Mouse (Mus musculus) cerebellum, adult 11-12 months (tissue): ENCODE data around the gene Sfxn2.
"Not testable (repeated sequence)": the region's sequence is repeated elsewhere in the genome, so short reads cannot be mapped to it uniquely, and the experiment has no call there.

Experiments used
- DNase-seq: peaks from one replicate; pipeline ENCODE4 v3.0.0; 2022

The Sfxn2 gene

DNA sequence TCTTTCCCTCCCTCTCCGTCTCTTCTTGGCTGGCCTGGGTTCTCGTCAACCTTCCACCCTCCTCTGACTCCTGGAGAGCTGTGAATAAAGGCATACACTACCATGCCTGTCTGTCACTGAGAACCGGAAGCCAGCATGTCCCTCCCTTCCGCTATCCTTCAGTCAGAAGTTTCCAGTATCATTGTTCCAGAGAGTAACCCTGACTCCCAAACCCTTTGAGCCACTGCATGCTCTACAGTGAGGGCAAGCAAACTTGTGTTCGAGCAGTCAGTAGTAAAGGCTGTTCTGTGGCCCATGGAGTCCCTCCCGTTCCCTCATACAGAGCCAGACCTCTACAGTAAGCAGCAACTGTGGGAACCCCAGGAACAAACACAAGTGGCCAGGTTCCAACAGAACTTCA is 25.6 kb upstream of the Sfxn2 start:
- DNase-seq: no peak

DNA sequence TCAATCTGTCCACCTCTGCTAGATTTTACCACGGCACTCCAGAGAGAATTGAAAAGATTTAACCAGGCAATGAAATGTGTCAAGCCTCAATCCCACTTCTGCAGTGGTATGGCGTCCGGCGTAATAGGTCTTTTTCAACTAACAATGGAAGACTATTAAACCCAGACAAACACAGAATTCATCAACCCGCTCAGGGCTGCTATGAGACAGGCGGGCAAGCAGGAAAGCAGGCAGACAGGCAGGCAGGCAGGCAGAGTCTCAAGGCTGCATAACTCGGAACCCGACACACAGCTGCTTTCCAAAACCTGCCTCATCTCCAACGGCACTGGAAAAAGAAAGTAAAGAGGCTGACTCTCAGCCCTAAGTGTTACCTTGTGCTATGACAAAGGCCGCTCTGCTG is 25.1 kb upstream of the Sfxn2 start:
- DNase-seq: no peak

DNA sequence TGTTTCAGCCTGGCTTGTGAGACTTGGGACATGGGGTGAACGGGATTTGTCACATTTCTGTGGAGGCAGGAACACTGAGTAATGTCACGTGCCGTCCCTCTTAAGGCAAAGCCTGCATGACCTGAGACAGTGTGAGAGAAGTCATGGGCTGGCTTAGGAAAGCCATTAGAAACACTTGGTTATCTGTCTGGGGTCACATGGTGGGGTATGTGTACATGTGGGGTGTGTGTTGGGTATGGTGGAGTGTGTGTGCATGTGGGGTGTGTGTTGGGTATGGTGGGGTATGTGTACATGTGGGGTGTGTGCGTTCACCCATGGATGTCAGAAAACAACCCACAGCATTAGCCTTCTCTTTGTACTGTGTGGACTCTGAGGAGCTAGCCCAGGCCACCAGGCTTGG is 22.8 kb upstream of the Sfxn2 start:
- no peak for DNase-seq

DNA sequence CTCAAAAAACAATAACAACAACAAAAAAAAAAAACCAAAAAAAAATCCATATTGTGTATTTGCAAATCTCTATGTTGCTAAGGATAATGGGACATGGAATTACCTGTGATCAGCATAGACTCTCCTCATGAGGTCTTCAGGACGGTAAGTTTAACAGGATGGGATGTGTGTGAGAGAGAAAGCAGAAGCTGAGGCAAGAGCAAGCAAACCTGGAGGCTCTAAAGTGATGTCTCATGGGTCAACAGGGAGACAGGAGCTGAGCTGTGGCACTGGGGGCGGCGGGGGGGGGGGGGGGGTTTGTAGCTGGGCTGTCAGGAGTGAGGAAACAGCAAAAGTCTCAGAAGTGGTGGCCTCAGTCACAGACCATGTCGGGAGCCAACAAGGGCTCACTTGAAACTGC is 20.7 kb upstream of the Sfxn2 start:
- DNase-seq: no peak

DNA sequence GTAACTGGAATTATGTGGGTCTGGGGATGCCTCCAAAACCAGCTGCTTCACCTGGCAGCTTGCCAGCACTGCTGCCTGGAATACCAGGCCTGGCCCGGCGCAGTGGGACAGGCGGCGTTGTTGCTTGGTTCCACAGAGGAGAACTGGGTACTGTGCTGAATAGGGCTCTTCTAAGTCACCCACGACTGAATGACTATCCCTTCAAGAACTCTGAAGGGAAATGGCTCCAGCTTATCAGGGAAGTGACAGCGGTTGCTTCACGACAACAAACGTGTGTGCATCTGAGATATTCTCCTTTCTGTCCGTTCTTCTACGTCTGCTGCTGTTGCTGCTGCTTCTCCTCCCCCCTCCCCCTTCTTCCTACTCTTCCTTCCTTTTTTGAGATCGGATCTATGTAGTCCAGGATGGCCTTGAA is 19.6 kb upstream of the Sfxn2 start:
- no peak for DNase-seq

DNA sequence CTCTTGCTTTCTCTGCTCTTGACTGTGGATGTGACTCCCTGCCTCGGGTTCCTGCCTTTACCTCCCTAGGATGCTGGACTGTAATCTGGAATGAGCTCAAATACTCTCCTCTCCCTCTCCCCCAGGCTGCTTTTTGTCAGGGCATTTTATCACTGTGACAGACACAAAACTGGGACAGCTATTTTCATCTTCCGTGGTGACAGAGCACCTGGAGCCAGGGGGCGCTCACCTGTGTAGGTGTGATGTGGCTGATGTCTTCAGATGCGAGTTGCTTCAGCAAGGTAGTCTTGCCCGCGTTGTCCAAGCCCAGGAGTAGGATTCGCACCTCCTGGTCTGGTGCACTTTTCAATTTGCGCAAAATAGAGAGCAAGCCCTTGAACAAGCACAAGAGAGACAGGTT is 15.2 kb upstream of the Sfxn2 start:
- DNase-seq: no peak

DNA sequence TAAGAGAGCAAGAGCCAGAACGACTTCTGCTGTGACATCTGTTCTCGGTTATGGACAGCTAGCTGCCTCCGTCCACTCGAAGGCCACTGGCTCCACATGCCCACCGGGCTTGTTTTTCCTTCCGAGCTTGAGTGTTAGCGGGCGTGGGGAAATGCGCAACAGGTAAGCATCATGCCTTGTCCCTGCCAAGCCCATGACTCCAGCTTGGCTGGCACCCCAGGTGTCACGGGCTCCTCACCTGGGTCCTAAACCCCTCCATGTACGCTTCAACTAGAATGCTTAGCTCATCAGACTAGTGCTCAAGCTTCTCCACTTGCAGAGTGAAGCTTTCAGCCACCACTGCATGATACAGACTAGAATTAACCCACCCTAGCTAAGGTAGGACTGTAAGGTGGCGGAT is 14.5 kb upstream of the Sfxn2 start:
- peak; percentile 68 for DNase-seq

DNA sequence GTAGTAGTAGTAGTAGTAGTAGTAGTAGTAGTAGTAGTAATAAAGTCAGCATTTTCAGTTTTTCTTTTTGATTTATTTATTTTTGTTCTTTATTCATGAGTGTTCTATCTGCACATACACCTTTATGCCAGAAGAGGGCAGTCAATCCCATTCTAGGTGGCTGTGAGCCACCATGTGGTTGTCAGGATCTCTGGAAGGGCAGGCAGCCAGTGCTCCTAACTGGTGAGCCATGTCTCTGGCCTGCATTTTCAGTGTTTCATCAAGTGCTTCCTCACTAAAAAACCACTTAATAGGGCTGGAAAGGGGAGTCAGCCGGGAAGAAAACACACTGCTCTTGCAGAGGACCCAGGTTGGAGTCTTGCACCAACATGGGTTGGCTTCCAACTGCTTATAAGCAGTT is 11.0 kb upstream of the Sfxn2 start:
- peak; percentile 73 for DNase-seq

DNA sequence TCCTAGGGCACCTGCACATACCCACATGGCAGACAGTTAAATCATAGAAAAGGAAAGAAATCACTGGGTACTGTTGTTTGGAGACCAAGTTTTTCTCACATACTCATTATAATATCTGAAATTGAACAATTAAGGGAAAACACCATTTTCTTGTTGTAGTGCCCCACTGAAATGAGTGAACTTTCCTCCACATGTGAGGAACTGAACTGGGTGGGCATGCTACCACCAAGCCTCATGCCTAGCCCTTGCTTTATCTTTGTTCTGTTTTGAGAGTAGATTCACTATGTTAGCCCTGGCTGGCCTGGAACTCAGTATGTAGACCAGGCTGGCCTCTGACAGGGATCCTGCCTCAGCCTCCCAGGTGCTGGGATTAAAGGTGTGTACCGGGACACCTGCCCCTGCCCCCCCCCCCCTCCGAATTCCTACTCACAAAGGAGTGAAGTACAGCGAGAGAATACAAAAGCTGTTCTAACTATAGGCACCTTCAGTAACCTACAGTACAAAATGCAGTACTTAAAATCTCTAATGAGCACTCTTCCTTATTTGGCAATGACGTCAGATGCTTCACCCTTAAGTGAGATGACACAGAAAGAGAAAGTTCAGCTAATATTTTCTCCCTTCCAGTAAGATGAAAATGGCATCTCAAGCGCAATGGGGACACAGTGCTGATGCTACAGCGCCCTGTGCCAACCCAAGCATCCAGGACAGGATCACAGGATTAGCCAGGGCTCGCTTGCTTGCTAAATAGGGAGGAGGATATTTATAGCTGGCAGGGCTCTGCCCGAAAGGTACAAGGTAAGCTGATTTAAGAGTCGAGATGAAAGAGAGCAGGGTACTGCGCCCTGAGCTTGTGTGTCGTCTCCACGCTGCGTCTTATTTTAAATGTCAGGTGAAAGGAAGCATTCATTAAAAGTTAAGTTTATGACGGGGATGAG is 10.3 kb upstream of the Sfxn2 start:
- DNase-seq: peak; percentile 80

DNA sequence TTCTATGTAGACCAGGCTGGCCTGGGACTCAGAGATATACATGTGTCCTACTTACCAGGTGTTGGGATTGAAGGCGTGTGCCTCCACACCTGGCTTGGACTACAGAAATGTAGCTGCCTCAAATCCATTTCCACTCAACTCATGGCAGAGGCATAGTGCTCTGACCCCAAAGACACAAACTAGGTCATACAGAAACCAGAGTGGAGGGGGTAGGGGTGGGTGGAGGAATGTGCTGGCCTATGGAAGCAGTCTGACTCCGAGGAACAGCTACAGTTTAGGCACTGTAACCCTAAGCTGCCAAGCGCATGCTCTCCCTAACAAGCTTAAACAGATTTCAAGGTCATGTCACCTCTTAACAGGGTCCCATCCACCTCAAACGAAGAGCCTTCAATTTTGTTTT is 9.6 kb upstream of the Sfxn2 start:
- no peak for DNase-seq

DNA sequence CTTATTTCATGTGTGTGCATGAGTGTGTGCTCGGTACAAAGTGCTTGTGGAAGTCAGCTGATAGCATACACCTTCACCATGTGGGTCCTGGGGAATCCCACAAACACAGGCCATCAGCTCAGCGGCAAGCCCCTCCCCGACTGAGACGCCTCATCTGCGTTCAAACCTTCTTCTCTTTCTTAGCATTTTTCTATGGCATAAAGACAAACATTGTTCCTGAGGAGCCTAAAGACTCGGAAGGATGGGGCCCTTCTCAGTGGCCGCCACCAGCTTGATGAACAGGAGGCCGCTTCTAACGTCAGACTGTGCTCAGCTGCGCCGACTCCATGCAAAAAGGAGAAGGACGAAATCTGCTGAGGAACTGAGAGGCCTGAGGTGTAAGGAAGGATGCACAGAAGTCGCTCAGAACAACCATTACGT is 9.1 kb upstream of the Sfxn2 start:
- DNase-seq: no peak

DNA sequence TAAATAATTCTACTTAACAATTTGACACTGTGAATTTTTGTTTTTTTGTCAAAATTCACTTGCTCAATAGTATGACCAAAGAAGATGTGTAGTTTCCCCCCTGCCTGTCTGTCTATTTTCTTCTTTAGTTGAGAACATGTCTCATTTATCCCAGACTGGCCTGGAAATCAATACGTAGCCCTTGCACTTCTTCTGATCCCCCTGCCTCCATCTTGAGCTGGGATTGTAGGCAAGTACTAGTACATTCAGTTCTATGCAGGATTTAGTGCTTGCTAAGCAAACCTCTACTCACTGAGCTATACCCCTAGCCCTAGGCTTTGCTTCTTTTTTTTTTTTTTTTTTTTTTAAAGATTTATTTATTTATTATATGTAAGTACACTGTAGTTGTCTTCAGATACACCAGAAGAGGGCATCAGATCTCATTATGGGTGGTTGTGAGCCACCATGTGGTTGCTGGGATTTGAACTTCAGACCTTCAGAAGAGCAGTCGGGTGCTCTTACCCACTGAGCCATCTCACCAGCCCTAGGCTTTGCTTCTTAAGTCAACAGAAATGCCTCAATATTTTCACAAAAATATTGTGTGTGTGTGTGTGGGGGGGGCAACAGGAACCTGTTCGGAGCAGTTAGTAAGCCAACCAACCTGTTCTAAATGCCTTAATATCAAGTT is 1.8 kb upstream of the Sfxn2 start:
- not testable (repeated sequence) for DNase-seq

DNA sequence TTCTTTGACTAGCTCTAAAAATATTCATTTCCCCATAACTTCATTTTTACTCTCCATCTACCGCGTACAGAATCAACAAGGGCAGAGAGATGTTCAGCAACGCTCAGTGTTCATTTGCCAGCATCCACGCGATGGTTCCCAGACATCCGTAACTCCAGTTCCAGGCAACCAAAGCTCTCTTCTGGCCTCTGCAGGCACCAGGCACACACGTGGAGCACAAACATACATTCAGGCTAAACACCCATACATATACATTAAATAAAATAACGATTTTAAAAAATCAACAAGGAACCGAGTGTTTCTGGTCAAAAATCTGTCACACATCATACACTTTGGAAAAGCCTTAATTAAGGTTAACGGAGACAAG is 1.3 kb upstream of the Sfxn2 start:
- no peak for DNase-seq

DNA sequence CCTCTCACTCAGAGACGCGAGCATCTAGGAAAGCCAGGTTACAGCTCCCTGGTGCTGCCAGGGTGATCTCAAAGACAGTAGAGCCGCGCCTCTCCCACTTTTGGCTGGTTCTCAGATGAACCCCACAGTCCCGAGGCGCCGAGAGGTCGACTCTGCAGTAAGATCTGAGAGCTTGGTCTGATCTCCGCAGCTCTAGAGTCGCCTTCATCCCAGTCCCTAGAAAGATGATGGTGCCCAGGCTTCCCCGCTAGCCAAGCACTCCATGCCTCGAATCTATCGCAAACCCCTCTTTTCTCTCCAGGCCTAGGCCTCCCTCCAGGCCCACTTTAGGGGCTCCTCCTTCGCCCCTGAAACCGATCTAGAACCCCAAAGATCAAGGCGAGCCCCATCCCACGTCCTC is 617 bp upstream of the Sfxn2 start:
- no peak for DNase-seq

DNA sequence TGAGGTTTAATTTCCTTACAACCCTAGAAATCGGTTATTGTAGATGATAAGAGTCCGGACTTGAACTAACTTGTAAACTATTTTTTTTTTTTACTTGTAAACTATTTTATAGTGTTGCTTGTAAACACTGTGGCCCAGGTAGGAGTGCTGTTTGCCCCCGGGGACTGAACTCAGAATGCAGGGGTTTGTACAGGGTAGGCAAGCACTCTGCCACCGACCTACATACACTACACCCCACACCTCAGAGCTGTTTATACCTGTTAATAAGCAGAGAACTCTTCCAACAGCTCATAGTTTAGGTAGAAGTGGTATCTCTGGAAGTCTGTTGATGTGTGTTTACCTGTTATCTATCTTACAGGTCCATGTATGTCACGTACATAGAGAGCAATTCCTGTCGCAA is 825 bp downstream of the Sfxn2 start:
- DNase-seq: no peak

DNA sequence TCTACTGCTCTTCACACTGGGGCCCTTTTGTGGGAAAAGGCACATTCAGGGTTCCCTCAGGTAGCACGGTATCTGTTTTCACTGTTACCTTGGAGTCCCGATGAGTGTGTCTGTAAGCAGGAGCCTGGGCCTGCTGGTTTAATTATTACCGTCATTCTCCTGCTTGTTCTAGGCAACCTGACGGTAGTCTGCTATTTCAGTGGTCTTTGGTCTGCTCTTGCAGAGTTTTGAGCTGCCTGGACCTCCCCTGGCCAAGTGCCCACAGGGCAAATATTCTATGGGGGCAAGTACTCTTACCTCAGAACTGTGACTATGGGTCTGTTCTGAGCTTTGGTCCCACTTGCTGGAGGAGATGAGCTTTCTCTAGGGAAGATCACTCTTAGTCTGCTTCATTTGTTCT is 2.0 kb downstream of the Sfxn2 start:
- no peak for DNase-seq

DNA sequence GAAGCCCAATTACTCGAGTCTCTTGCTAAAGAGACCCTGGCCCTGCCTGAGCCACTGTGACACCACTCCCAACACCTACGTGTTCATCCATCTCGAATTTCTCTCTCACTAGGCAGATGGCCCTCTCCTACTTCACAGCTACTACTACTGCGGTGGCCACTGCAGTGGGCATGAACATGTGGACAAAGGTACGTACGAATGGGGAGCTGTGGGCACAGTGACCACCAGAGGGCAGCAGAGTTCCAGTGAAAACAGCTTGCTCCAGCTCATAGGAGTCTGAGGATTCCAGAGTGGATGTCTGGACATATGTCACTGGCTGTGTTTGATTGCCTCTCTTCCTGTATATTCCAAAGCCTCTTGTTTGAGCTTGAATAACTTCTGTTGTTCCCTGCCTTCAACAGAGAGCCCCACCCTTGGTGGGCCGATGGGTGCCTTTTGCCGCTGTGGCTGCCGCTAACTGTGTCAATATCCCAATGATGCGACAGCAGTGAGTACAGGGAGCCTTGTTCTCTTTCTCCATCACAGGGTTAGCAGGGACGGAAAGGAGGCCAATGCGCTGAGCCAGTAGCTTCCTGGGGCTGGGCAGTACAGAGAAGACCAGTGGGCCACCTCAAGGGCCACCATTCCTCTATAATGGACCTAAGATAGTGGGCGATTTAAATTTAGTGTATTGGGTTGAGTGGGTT is 14.8 kb downstream of the Sfxn2 start:
- DNase-seq: peak; percentile 76

DNA sequence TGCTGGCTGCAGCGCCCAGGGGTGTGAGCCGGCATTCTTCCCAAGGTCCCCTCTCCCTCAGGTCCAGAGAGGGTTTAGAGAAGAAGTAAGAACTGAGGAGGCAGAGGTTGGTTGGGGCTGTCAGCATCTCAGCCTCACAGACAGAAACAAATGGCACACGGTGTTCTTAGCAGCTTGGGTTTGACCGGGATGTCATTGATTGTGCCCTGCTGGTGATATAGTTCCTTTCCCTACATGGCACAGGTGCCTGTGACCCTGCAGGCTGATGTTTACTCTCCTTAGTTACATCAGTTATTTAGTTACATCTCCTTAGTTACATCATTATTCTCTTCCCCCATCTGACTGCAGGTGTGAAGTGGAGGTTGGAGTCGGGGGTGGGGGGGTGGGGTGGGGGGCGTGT is 18.4 kb downstream of the Sfxn2 start:
- no peak for DNase-seq

DNA sequence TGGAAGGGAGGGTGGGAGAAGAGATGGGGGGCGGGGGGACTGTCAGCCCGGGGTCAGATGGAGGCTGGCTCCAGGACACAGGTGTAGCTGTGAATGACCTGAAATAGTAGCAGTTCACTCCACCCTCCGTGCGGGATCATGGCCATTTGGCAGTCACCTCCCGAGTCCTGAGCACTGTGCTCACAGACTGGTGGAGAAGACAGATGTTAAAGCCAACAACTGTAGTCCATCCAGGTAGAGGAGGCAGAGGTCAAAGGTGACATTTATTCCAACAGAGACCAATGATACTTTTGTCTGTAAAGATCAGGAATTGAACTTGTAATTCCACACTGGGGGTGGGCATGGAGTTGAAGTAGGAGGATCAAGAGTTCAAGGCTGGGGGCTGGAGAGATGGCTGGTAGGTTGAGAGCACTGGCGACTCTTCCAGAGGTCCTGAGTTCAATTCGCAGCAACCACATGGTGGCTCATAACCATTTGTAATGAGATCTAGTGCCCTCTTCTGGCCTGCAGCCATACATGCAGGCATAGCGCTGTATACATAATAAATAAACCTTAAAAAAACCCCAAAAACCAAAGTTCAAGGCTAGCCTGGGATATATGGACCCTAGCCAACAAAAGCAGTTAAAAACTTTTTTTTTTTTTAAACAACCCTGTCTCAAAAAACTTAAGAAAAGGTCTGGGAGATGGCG is 19.7 kb downstream of the Sfxn2 start:
- DNase-seq: no peak

DNA sequence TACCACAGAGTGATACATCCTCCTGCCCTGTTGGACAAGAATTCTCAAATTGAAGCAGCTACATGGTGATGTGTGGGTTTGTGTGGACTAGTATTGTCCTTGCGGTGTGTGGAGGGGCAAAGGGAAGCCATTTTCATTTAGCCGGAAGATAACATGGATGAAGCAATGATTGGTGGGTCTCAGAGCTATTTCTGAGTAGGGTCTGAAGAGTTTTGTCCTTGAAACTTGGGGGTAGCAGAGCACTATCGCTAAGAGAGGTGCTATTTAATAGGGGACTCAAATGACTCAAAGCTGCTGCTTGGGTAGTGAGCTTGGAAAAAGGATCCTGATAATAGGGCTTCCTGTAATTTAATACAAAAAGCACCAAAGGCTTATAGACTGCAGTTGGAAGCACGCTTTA is 25.0 kb downstream of the Sfxn2 start:
- no peak for DNase-seq

DNA sequence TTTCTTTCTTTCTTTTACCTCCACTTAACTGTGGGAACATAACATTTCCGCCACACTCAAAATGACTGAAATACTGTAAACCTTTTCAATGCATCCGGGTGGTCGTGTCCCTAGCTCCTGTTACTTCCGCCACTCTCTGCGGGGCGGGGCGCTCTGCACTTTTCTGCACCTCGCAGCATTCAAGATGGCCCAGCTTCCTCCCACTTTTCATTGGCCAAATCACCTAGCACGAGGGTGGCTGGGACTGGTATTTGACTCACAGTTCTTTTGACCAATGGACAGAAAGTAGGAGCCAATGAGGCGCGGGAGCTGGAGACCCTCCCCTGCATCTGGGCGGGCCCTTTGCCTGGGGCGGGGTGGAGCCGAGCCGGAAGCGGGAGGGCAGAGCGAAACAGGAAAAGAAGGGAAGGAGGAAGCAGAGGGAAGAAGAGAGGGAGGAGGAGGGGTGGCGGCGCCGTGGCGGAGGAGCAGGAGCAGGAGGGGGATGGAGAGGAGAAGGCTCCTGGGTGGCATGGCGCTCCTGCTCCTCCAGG is 25.6 kb downstream of the Sfxn2 start, which contains the start of gene Wbp1l:
Gene Wbp1l, plus strand, starts transcription at position 365 of the 533 bp plus-strand sequence.
- DNase-seq: peak; percentile 98

DNA sequence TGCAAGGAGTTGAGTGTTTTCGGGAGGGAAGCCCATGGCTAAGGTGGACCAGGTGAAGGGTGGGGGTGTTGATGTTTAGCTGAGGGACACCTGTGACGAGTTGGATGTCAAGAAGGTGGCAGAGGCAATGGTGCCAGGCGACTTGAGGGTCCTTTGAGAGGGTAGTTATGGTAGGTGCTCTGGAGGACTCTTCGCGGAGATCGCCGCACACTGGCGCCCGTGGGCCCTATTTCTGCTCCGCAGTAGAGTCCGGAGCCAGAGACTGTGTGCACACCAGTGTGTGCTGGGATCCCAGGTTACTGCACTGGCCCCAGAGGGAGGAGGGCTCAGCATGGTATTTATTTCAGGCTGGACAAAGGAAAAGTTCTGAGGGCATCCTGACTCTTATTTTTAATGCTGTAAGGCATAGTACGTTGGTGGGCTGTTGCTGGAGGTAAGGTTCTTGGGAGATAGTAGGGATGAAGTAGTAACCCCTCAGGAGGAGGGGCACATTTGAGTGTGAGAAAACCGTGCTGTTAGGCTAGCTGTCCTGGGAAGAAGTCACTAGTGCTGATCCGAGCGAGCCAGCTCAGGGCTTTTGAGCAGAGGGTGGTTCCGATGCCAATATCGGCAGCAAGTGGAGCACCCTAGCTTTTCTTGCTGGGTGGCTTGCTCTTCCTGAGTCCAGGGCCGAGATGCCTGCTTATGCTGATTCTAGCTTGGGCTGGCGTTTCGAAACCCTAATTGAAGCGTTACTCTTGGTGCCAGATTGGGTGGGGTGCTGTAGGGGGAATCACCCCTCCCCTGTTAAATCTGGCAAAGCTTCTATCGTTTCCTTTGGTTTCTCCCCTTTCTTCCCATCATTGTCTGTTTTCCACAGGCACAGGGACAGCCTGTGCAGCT is 26.5 kb downstream of the Sfxn2 start:
- DNase-seq: peak; percentile 32
